Mouse (Mus musculus) subcutaneous adipose tissue, adult 2 months (tissue): Measurements from ENCODE around the gene Zbtb44. TPM values are rescaled to one million over a fixed set of nuclear protein-coding genes. Genes with fewer than 3 reads are reported as not detected.

Source experiments
- polyA plus RNA-seq: library from polyadenylated mRNA; depleted of rRNA; stranded (reverse); fragments of >200 nt; gene quantifications from 2 replicates; pipeline ENCODE4 v1.2.3, GENCODE M21; 2012; ENCODE audit warnings: low replicate concordance; rRNA removed

Zbtb44 gene
- 4.6 and 8.9 TPM in 2 replicates for polyA plus RNA-seq

GRCm38 (mm10) chr9:31030532-31031413, at the start of gene Zbtb44:
Gene Zbtb44 (plus strand): TSS chr9:31030644.

Other genes with a start within 250 kb of the Zbtb44 start
- 11.2 and 19.9 TPM in 2 replicates for gene Adamts15, start 108.2 kb upstream of the Zbtb44 start, polyA plus RNA-seq
- gene Adamts8, start 88.1 kb upstream of the Zbtb44 start, polyA plus RNA-seq, result 0.23 and 3.9 TPM in 2 replicates
- gene St14, start 101.2 kb downstream of the Zbtb44 start, polyA plus RNA-seq, result 0.73 and 44.4 TPM in 2 replicates
- 773 and 1,748 TPM in 2 replicates for gene Aplp2, start 181.2 kb downstream of the Zbtb44 start, polyA plus RNA-seq
- 6.7 and 9.6 TPM in 2 replicates for gene Prdm10, start 249.9 kb downstream of the Zbtb44 start, polyA plus RNA-seq